Mouse (Mus musculus): Measurements from ENCODE around the gene Arrb2. TPM values are rescaled to one million over a fixed set of nuclear protein-coding genes. Genes with fewer than 3 reads are reported as not detected.
"Not testable (repeated sequence)": the region's sequence is repeated elsewhere in the genome, so short reads cannot be mapped to it uniquely, and the experiment has no call there.

Gene Arrb2
- total RNA-seq, 2 experiments from 2014 or later = 76.6 to 81.3 TPM

- no peak for DNase-seq
- intact Hi-C loops (cut with DNase I) = loop anchor here (10.0 kb wide), 1 partner anchor 163 kb away; no protein-coding TSS in a partner anchor
Measured at GRCm38 (mm10) chr11:70441882-70442281, 9.4 kb downstream of the Arrb2 start.

- intact Hi-C loops (cut with DNase I) = loop anchor here (10.0 kb wide), 1 partner anchor 161 kb away; no protein-coding TSS in a partner anchor
- no peak for DNase-seq
Measured at GRCm38 (mm10) chr11:70443964-70444363, 11.5 kb downstream of the Arrb2 start.

GRCm38 (mm10) chr11:70444667-70445066 is 12.2 kb downstream of the Arrb2 start:
- no peak for DNase-seq
- intact Hi-C loops (cut with DNase I) = loop anchor here (10.0 kb wide), 1 partner anchor 160 kb away; no protein-coding TSS in a partner anchor

GRCm38 (mm10) chr11:70446756-70447155 is 14.3 kb downstream of the Arrb2 start:
- DNase-seq = no peak
- intact Hi-C loops (cut with DNase I) = loop anchor here (10.0 kb wide), 1 partner anchor 158 kb away; no protein-coding TSS in a partner anchor

- no peak for DNase-seq
- intact Hi-C loops (cut with DNase I) = loop anchor here (10.0 kb wide), 1 partner anchor 157 kb away; no protein-coding TSS in a partner anchor
Measured at GRCm38 (mm10) chr11:70447373-70447772, 14.9 kb downstream of the Arrb2 start.

- intact Hi-C loops (cut with DNase I) = loop anchor here (5.0 kb wide), 1 partner anchor 56 kb away; the partner anchor contains the start of gene Tm4sf5
- no peak for DNase-seq
Measured at GRCm38 (mm10) chr11:70450926-70451325, 18.5 kb downstream of the Arrb2 start.

GRCm38 (mm10) chr11:70451797-70452498 is 19.5 kb downstream of the Arrb2 start, which contains the start of gene Med11:
Gene Med11 (plus strand): TSS chr11:70451919.
- DNase-seq = peak; percentile 98
- intact Hi-C loops (cut with DNase I) = loop anchor here (5.0 kb wide), 1 partner anchor 55 kb away; the partner anchor contains the start of gene Tm4sf5

- intact Hi-C loops (cut with DNase I) = loop anchor here (5.0 kb wide), 1 partner anchor 54 kb away; the partner anchor contains the start of gene Tm4sf5
- DNase-seq = no peak
Measured at GRCm38 (mm10) chr11:70453261-70454044, 21.0 kb downstream of the Arrb2 start.

- DNase-seq = no peak
- intact Hi-C loops (cut with DNase I) = no loop called here
Measured at GRCm38 (mm10) chr11:70458688-70459600, 26.5 kb downstream of the Arrb2 start, which contains the start of gene Zmynd15. Gene Zmynd15 (plus strand): TSS chr11:70459433.

GRCm38 (mm10) chr11:70459601-70460101 is 27.2 kb downstream of the Arrb2 start, which contains the start of gene Cxcl16:
Gene Cxcl16 (minus strand): TSS chr11:70459984.
- DNase-seq = no peak
- intact Hi-C loops (cut with DNase I) = no loop called here

- DNase-seq = no peak
- intact Hi-C loops (cut with DNase I) = no loop called here
Measured at GRCm38 (mm10) chr11:70463970-70464369, 31.5 kb downstream of the Arrb2 start.

- intact Hi-C loops (cut with DNase I) = no loop called here
- DNase-seq = no peak
Measured at GRCm38 (mm10) chr11:70465211-70465610, 32.8 kb downstream of the Arrb2 start.

GRCm38 (mm10) chr11:70465824-70466223 is 33.4 kb downstream of the Arrb2 start:
- intact Hi-C loops (cut with DNase I) = no loop called here
- peak; percentile 24 for DNase-seq

- intact Hi-C loops (cut with DNase I) = no loop called here
- DNase-seq = no peak
Measured at GRCm38 (mm10) chr11:70467902-70468619, 35.6 kb downstream of the Arrb2 start.

GRCm38 (mm10) chr11:70469764-70470163 is 37.3 kb downstream of the Arrb2 start:
- DNase-seq = no peak
- intact Hi-C loops (cut with DNase I) = no loop called here

- intact Hi-C loops (cut with DNase I) = no loop called here
- DNase-seq = no peak
Measured at GRCm38 (mm10) chr11:70472716-70473115, 40.3 kb downstream of the Arrb2 start.

GRCm38 (mm10) chr11:70473291-70473690 is 40.9 kb downstream of the Arrb2 start:
- DNase-seq; intact Hi-C loops (cut with DNase I): not testable (repeated sequence)

- no peak for DNase-seq
- intact Hi-C loops (cut with DNase I) = no loop called here
Measured at GRCm38 (mm10) chr11:70474872-70475534, 42.6 kb downstream of the Arrb2 start.

GRCm38 (mm10) chr11:70485498-70485897 is 53.1 kb downstream of the Arrb2 start:
- no peak for DNase-seq
- intact Hi-C loops (cut with DNase I) = no loop called here
